Mouse (Mus musculus): ENCODE measurements around the gene Kcng4.

DNA sequence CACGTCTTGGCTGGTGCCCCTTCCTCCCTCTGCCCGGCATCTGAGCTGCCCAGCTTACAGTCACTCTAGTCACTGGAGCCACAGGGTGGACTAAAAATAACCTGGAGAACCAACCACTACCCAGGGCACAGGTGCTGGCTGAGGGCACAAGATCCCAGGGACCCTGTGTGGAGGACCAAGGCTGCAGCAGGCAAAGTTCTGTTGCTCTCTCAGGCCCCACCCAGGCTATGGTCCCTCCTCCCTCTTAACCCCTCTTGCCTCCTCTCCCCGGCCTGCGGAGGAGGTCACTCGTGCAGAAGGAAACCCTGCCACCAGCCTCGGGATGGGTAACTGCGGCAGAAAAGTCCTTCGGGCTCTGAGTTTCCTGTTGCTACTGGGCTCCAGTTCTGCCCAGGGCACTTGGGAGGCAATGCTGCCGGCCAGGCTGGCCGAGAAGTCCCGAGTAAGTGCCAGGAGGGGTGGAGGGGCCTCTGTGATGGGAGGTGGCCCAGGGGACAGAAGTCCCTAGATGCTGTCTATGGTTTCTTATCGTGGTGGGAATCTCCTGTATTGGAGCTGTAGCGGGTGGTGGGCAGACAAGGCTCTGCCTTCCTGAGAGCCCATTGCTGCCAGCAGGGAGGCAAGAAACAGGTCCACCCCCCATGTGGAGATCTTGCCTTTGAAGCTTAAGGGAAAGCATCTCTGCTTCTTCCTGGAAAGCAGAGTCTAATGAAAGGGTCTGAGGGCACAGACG, 30.9 kb upstream of the Kcng4 start, which contains the start of gene Wfdc1:
- TF ChIP-seq CTCF (IDR thresholded peaks at IDR 0.05; ENCODE audit: extremely low read depth, insufficient read length, insufficient replicate concordance, low read depth, low read length) = no peak
- TF ChIP-seq POLR2A (IDR thresholded peaks at IDR 0.05; ENCODE audit: low read depth, low read length) = no peak

Measured in small intestine, adult 2 months (tissue).